Mouse (Mus musculus): ENCODE measurements around the gene Sppl2b.

- no peak for TF ChIP-seq GATA1 (IDR thresholded peaks at IDR 0.05; ENCODE audit: low read length)
- no peak for TF ChIP-seq TAL1 (IDR thresholded peaks at IDR 0.05; ENCODE audit: low read length)
Observed at GRCm38 (mm10) chr10:80871581-80871980, 16.5 kb downstream of the Sppl2b start, which contains the start of gene Tmprss9.
